Mouse (Mus musculus): ENCODE measurements around the gene Hsp90ab1.

DNA sequence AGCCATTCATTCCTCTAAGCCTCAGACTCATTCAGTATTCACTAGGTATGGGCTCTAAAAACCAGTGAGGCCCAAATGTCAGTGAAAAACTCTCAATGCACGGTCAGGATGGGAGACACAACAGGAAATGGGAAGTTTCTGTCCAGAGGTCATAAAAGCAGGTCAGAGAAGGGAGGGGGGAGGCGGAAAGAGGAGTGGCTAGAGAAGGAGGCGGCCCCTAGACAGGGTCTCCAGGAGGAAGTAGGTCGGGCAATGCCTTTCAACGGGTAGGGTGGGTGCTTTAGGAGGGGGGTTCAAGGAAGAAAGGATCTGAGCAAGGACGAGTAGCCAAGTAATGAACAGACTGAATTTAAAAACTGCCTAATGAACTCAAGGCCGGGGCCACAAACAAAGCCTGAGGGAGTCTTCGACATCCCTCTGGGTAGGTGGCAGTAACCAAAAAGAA, 45.9 kb upstream of the Hsp90ab1 start:
- TF ChIP-seq CTCF (IDR thresholded peaks at IDR 0.05; ENCODE audit: low read depth) (no peak), EP300 (optimal IDR thresholded peaks at IDR 0.05) (no peak)
